Mouse (Mus musculus) spleen, postnatal 10 days (tissue): ENCODE data around the gene Ube4b.

Experiments used
- DNase-seq, 2 experiments: peaks; one replicate each; pipeline ENCODE4 v3.0.0; 2021 to 2022; ENCODE audit warnings: low spot score in 2 of 2

Gene Ube4b

DNA sequence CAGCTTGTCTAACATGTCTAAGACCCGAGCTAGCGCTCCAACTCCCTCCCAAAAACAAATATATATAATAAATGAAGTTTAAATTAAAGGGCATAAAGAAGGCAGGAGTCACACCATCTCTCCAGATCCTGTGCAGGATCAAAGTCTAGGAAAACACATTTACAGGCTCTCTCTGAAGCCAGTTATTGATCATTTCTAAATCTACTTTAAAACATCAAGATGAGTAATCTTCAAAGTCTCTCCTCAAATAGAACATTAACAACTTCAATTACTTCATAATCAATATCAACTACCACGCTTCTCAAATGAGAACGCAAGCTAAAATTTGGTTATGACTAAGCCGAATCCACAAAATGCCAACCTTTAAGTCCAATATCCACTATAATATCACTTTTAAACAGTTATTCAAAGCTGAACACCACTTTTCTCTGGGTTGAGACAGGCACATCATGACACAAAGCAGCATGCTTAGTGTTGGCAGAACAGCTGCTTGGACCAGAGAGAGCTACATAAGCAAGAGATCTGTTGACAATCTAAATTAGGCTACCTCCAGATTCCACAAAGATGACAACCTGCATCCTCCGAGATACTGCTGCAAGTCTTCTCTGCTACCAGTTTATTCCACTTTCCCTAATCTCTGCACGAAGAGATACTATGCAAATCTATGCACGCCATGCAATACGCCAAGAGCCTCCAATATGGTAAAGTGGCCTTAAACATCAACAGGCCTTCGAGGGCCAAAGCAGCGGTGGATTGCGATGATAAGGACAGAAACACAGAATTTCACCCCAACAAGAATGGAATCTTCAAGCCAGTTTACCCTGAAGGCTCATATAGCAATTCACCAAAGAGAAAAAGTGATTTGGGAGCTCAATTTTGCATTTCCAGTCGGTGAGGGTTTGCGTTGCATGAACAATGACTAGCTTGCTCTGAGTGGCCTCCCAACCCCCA, 120.5 kb downstream of the Ube4b start:
- no peak for DNase-seq

DNA sequence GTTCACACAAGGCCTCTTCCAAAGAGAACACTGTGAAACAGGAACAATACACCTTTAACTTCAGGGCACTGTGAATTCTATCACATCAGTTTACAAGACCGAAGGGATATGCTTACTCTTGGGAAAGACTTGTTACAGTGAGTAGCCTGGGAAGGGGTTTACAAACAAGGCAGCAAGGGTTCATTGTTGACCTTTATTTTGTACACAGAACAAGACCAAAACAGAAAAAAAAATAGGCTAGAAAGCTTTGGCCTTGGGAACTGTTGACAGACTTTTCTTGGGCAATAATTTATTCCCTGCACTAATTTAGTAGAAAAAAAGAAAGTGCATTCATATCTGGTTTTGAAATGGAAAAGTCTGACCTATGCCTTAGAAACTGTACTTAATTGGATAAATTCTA, 122.1 kb downstream of the Ube4b start:
- DNase-seq, result no peak

DNA sequence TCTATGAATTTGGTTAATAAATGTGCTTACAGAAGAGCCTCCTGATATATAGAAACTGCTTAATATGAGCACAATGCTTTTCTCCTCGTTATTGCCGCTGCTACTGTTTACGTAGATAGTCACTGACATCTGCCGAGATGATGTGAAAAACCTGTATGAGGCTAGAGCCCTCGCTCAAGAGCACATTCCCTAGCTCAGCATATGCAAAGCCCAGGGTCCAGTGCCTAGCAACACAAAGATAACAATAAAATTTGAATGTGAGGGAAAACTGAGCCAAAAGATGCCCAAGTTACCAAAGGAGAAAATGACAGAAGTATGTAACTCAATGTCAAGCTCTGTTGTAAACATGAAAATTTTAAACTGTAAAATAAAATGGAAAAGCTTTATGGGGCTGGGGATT, 123.0 kb downstream of the Ube4b start:
- DNase-seq, result no peak

DNA sequence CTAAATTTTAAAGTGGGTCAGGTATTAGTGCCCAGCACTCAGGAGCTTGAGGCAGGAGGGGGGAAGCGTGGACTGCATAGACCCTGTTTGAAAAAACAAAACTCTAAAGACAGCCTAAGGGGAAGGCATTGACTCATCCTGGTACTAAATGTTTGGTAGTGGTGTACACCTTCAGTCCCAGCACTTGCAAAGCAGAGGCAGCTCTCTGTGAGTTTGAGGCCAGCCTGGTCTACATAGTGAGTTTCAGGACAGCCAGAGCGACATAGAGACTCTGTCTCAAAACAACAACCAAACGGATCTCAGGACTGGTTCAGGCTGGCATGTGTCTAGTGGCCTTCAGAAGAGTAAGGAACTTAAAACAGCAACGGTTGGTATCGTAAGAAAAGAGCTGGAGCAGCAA, 123.8 kb downstream of the Ube4b start:
- no peak for DNase-seq

DNA sequence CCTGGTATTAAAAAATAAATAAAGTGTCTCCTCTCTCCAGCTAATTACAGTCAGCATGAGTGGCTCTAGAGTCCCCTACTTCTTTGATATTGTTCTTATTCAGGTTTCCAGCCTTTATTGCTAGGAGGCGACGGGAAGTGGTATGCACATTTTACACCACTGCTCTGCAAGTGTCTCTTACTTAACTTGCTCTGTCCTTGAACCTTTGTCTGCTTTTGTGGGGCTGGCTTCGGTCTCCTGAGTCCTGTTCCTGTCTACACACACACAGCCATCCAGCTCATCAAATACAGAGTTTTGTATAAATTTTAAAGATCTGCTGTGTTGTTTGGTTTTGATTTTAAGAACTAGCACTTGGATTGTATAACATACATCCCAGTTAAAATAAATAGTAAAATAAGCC, 124.4 kb downstream of the Ube4b start:
- DNase-seq, result no peak

DNA sequence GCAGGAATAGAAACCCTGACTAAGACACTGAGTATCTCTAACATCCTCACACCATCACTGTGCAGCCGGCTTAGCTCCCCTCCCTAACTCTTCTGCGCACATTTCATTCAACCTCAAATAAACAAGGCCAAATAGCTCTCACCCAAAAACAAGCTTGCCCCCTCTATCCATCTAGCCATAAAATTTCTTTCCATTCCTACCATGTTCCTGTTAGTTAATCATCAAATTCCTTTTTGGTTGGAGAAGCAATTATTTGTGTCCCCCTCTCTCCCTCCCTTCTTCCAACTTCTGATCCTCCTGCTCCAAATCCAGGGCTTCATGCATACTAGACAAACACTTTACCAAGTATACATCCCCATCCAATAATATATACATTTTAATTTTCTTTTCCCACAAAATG, 130.0 kb downstream of the Ube4b start:
- DNase-seq, result no peak

DNA sequence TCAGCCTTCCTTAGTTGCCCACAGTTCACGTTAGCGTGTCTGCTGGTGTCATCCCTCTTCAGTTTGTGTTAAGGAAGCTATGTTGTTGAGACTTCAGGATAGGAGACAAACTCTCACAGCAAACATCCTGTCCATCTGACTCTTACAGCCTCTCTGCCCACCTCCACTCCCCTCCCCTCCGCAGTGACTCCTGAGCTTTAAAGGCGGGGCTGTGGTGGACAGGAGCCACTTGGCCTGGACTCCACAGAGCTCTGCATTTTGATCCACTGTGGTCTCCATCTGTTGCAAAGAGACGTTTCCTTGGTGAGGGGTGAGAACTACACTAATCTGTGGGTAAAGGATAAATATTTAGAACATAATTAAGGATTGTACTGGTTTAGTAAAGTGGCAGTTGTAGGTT, 133.6 kb downstream of the Ube4b start:
- no peak for DNase-seq

DNA sequence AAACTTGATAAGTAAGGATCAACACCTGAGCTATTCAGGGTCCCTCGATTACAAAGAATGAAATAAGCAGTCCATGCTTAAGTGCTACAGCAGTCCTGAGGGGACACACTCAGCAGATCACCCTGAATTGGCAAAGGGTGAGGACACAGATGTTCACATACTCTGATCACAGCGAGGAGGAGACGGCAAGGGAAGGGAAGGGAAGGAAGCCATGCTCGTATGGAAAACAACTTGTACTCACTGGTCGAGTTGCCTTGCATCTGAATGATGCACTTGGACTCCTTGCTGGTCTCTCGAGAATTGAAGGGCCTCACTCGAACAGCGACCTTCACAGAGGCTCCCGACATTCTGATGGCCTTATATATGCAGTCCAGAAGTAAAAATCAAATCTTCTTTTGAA, 135.5 kb downstream of the Ube4b start:
- DNase-seq, result no peak

DNA sequence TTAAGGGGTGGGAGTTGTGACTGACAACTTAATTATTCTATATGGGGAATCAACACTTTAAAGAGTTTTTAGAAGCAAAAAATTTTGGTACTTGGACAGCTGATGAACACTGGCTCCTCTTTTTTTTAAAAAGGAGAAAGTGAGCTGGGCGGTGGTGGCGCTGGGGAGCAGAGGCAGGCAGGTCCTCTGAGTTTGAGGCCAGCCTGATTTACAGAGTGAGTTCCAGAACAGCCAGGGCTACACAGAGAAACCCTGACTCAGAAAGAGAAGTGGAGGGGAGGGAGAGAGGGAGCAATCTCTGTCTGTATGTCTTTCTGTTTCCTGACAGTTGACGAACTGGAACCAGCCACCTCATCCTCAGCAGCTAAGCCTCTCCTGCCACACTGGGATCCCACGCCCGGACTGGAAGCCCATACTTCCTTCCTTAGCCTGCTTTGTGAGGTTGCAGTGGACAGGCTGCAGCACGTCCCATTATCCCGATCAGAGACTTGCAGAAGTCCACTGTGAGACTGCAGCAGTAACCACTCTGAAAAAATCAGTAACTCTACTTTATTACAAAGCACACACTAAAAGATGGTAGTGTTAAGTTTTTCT, 136.3 kb downstream of the Ube4b start:
- no peak for DNase-seq

DNA sequence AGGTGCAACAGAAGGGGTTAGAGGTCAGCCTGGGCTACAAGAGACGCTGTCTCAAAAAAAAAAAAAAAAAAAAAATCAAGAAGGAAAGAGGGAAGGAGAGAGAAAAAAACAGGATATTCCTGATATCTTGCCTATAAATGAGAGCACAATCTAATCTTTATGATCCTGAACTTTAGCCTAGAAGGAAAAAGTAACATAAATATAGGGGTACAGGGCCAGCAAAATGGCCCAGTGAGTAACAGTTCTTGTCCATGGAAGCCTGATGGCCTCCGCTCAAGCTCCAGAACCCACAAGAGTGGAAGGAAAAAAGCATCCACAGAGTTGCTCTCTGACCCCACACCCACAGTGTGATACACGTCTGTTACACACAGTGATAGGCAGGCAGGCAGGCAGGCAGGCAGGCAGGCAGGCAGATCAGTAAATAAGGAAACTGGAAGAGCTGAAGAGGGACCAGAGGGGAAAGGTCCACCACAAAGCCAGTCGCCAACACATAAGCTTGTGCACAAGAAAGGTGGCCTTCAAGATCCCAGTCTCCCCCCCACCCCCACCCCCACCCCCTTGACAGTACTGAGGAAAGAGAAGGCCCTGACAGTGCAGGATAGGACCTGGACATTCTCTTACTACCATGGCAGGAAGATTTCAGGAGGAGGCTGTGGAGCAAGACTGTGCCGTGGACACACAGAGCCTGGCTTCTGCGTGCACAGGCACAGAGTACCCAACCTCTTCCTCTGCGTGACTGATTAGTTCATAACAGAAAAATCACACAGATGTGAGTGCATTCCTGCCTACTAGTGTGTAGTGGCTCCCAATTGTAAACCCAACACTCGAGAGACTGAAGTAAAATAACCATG, 140.0 kb downstream of the Ube4b start:
- no peak for DNase-seq

DNA sequence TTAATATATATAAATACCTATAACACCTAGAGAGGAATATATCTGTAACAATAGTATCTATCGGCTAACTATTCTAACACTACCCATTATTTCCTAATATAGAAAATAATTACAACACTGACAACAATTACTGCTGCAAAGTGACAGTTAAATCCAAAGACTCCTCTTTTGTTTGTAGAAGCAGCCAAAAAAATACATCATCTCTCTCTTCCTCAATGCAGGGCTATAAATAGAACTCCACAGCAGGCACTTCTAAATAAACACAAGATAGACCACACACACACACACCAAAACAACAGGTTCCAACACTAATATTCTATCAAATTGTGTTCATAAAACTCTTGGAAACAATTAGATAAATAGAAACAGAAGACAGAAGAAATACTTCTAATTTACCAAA, 140.9 kb downstream of the Ube4b start:
- DNase-seq, result no peak

DNA sequence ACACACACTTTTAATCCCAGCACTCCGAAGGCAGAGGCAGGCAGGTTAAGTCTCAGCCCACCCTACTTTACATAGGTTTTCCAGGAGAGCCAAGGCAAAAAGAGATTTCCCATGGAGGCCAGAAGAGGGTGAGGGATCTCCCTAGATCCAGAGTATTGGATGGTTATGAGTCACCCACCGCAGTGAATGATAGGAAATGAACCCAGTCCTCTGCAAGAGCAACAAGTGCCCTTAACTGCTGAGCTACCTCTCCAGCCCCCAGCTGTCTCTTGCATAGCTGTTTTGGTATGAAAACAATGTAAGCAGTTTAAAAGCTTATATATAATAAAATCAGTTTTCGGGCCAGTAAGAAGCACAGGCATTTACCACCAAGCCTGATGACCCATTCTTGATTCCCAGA, 143.5 kb downstream of the Ube4b start:
- DNase-seq, result no peak

DNA sequence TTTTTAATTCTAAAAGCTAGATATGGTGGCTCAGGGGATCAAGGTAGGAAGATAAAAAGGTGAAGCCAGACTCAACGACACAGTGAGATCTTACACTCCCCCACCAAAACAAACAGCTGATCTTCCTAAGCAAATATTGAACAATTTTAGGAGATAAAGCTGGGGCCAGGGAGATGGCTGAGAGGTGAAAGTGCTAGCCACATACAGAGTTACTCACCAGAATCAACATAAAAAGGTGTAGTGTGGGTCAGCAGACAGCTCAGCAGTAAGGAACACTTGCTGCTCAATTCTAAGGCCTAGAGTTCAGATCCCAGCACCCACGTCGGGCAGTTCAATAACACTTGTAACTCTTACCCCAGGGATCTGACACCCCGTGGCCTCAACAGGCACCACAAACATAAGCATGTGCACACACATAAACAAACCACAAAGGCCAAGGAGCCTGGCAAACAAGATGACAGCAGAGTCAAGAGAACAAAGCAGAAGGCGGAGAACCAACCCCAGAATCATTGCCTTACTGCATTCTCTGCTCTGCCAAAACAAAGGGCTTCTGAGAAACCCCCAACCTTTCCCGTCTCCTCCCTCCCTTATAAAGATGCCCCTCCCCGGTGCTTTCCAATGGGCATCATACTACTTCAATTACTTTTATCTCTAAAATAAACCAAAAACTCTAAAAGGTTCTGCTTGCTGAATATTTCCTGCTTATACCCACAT, 144.4 kb downstream of the Ube4b start:
- no peak for DNase-seq
